Mouse (Mus musculus) liver, postnatal 0 days (tissue): Measurements from ENCODE around the gene Sos1.

Experiments used
- CTCF ChIP-seq: sonication (generic); IDR thresholded peaks from 2 replicates; pipeline ENCODE4 v1.5.1; 2016; ENCODE audit warnings: antibody characterized with exemption, low read depth
- EP300 ChIP-seq: IDR thresholded peaks from 2 replicates; pipeline ENCODE4 v1.6.1; 2016; ENCODE audit warnings: antibody characterized with exemption, low read depth, mild to moderate bottlenecking

DNA sequence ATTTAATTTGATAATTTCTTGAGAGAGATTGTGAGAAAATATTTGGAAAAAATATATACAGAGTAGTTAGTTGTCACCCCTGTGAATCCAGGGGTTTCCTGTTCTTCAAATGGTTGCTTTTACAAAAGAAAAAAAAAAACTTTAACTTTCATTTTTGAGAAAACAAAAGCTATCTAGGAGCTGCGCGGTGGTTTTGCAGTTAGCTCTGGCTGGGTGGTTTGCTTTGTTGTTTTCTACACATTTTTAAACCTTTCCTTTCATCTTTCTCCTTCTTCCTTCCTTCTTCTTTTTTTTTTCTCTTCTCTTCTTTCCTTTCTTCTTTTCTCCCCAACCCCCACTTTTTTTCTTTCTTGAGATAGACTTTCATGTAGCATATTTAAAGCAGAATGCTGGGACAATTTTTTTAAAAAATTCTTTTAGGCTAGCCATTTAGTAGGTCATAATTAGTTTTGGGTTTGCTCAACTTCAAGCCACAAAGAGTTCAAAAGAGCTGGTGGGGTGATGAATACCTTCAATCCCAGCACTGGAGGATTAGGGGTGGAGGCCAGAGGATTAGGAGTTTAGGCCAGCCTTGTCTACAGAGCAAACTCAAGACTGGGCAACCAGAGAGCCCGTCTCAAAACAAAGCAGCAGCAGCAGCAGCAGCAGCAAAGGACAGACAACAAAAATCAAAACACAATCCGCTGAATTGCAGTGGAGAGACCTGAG lies 41.4 kb upstream of the Sos1 start:
- TF ChIP-seq CTCF (no peak), EP300 (no peak)
